Mouse (Mus musculus) kidney, adult 2 months (tissue): ENCODE measurements at regions not wholly inside any gene's neighbourhood (a gene's known extent, or its start where the extent isn't known, plus 50 kb on each side); places are given as distances from the start of the nearest gene placed in this dataset.

Experiments used
- CTCF ChIP-seq: fragments of 200-500 bp; conservative IDR thresholded peaks from 2 replicates; pipeline ENCODE4 v1.5.1; 2011; ENCODE audit warnings: low read depth, mild to moderate bottlenecking, control low read depth, low read length, moderate library complexity, mixed read lengths; ENCODE audit not compliant: insufficient read depth, insufficient read length
- POLR2A ChIP-seq: fragments of 200-500 bp; IDR thresholded peaks from one replicate; pipeline ENCODE4 v1.6.1; 2011; ENCODE audit warnings: low read depth, low read length, control low read depth

DNA sequence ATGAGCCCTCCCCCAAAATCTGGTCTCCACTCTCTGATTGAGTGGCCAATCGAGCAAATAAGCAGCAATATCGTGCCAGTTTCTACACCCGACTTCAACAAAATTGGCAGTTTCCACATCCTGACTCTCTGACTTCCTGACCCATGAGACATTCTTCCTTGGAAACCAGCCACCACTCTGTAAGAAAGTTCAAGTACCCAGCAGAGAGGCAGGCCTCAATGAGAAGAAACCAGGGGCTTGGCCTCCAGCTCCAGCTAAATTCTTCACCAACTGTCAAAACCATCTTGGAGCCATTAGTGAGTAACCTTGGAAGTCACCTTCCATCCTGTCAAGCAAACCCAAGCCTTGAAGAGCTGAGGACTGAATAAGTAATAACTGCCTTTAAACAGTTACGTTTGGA, 162.7 kb upstream of the Intu start:
- TF ChIP-seq CTCF (no peak), POLR2A (no peak)
